Mouse (Mus musculus): ENCODE data around the gene Lsm10. TPM values are rescaled to one million over a fixed set of nuclear protein-coding genes. Genes with fewer than 3 reads are reported as not detected.
A peak's percentile ranks its signal among the peaks of the same experiment; 100 is the strongest.
"Not testable (repeated sequence)": the region's sequence is repeated elsewhere in the genome, so short reads cannot be mapped to it uniquely, and the experiment has no call there.

The Lsm10 gene
- total RNA-seq, 2 experiments from 2014 or later: 7.4 to 10.8 TPM

DNA sequence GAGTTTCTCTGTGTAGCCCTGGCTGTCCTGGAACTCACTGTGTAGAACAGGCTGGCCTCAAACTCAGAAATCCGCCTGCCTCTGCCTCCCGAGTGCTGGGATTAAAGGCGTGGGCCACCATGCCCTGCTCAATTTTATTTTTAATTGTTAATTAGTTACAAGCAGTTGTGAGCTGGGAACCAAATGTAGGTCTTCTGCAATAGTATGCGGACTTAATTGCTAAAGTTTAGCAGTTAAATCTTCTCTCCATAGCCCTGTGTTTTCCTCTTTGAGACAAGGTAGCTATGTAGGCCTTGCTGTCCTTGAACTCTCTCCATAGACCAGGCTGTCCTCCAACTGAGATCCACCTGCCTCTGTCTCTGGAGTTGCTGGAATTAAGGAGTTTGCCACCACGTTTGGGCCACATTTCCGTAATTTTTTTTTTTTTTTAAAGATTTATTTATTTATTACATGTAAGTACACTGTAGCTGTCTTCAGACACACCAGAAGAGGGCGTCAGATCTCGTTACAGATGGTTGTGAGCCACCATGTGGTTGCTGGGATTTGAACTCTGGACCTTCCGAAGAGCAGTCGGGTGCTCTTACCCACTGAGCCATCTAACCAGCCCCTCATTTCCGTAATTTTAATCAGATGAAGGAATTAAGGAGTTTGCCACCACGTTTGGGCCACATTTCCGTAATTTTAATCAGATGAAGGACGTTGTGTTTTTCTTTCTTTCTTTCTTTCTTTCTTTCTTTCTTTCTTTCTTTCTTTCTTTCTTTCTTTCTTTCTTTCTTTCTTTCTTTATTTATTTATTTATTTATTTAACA, 597 bp upstream of the Lsm10 start:
- not testable (repeated sequence) for DNase-seq (ENCODE audit: low spot score)

DNA sequence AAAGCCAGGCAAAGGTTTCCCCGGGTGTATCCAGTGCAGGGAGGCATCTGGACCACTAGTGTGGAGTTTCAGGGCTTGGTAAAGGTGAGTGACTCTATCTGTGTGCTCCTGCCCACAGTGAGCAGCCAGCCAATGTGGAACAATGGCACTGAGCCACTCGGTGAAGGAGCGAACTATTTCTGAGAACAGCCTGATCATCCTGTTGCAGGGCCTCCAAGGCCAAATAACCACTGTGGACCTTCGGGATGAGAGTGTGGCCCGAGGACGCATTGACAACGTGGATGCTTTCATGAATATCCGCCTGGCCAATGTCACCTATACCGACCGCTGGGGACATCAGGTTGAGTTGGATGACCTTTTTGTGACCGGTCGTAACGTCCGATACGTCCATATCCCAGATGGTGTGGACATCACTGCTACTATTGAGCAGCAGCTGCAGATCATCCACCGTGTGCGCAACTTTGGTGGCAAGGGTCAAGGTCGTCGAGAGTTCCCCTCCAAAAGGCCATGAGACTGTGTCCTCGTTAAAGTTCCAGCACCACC, 1.4 kb downstream of the Lsm10 start:
- DNase-seq (ENCODE audit: low spot score): no peak

DNA sequence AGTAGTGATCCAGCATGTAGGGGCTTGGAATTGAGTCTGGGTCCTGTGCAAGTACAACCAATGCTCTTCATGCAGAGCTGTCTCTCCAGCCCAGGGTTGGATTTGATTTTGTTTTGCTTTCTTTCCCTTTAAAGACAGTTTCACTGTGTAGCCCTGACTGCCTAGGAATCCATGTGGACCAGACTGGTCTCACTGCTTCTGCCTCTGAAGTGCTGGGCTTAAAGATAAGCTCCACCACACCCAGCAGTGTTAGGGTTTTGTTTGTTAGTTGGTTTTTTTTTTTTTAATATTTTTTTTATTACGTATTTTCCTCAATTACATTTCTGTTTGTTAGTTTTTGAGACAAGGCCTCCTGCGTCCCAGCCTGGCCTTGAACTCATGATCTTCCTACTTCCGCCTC, 2.9 kb downstream of the Lsm10 start:
- DNase-seq (ENCODE audit: low spot score): no peak

DNA sequence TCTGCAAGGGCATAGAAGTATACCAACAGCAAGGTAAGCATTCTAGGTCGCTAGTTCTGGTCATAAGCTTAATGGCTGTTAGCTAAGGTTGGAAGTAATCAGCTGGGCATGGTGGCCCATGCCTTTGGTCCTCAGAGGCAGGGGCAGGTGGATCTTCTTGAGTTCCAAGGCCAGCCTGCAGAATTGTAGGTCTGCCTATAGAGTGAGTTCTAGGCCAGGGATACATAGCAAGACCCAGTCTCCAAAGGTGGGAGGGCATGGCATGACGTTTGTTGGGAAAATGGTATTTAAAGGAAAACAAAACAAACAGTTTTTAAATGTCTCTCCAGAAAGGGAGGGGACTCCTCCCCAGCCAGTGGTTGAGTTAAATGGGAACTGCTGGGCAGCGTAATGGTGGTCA, 4.3 kb downstream of the Lsm10 start:
- DNase-seq (ENCODE audit: low spot score): no peak

DNA sequence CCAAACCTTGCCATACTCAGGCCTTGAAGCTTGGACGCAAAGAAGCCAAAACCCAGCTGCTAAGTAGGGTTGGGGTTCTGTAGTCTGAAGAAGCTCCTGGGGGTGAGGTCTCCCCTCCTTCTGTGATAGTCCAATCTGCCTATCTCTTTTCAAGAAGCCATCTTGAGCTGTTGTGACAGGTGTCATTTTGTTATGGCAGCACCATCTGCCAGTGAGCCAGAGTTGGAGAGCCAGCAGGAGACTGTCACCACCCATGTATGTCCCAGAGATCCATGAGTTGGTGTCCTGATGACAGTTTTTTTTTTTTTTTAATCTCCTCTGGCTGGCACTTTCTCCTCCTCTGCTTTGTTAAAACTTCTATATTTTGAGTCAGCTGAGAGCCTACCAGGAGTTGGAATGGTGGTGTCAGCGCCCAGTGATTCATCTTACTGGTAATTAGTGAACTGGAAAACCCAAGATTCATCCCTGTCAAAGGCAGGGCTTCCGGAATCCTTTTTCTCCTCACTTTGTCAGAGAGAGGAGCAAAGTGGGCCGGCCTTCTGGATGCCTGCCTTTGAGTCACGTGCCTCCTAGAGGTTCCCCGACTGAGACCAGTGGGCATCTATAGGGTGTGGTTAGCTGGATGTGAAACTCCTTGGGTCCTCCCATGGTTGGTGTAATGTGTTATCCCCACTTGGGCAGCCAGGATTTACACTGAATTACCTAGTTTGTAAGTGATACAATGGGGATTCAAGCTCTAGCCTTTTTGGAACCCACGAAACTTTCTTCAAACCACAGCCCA, 5.8 kb downstream of the Lsm10 start:
- no peak for DNase-seq (ENCODE audit: low spot score)

DNA sequence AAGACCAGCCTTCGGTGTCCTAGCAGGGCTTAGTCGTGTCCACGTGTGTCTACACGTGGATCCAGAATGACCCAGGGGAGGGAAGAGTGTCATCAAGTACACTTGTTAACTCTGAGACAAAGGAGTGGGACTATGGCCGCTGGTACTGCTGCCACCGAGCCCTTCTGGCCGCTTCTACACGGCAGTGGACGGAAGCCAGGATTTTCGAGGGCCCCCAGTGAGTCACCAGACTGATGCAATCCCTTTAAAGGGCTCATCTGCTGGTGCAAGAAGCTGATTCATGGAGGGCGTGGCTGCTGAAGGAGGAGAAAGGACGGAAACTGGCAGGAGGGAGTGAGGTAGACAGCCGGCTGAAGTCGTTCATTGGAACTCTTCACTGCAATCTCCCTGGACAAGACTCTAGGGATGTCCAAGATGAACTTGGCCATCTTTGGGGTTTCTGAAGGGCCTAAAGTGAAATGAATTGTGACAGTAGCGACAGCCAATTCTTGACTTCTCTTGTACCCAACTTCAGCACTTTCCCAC, 6.7 kb downstream of the Lsm10 start:
- peak; percentile 95 for DNase-seq (ENCODE audit: low spot score)

DNA sequence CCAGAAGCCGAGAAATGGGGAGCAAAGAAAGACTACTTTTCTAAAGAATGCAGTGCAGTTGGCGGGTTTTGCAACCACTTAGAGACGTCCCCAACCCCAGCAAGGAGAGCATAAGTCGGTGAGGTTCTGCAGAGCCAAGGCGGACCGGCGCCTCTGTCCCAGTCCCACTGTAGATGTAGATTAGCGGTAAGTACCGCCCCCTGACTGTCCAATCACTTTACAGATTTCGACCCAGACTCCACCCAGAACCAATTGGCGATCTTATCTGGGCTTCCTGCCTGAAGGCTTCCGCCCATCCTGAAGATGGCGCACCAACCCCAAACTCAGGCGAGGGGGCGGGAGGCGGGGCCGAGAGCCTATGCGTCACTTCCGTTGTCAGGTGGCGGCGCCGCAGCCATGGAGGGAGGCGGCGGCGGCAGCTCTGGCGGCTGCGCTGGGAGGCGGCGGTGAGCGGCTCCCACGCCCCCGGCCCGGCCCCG, 7.2 kb downstream of the Lsm10 start, which contains the start of gene Stk40:
TSS of gene Stk40 (plus strand) at position 368 of the 479 bp plus-strand sequence.
- peak; percentile 97 for DNase-seq (ENCODE audit: low spot score)

DNA sequence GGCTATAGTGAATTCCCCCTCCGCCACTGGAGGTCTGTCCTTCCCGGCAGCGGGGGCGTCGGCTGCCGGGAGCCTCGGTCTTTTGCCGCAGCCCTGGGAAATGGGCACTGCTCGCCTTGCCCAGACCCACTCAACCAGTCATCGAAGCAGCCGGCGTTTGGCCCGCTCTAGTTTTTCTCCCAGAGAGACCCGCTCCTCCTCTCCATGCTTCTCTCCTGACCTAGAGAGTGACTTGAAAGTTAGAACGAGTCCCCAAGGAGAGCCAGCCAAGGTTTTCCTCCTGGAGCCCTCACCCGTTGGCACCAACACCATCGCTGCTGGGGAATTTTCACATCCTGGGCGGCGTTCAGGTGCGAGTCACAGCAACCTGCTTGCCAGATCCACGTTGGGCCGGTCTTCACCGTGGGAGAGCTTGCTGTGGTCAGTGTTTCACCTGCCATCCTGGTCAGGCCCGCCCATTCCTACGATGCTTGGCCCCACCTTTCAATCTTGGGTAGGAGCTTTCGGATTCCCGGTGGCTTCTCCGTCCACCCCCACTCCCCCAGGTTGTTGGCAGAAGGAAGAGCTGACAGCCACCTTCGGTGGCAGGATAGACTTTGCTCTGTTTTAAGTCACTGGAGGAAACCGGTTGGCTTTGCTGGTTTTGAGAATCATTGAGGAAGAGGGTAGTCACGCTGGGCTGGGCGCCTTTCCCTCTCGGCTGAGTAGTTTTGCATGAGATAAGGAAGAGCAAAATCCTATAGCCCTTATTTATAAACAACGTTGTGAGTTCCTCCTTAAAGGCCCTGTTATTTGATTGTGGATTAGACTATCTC, 8.0 kb downstream of the Lsm10 start:
- DNase-seq (ENCODE audit: low spot score): no peak

DNA sequence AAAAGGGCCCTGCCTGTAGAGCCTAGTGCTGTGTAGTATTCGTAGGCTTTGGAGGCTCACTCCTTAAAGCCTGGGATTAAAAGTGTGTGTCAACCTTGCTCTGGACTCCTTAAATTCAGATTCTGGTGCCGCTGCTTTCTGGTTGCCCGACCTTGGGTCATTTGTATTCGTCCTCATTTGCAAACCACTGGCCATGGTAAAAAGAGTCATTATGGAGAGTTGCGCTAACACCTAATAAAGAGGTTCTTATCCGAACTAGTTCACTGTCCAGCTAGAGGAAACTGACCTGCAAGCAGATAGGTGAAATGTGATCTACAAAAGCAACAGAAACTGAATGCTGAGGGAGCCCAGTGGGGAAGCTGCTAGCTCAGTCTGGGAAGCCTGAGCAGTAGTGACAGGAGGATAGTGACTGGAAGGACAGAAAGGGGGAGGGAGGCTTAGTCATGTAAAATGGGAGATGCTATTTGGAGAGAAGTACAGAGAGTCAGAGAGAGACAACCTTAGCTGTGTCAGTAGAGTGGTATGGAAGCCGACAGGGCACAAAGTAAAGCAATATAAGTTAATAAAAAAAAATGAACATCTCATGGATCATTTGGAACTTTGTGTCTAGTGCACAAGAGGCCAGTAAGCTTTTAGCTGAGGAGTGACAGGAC, 8.8 kb downstream of the Lsm10 start:
- no peak for DNase-seq (ENCODE audit: low spot score)

DNA sequence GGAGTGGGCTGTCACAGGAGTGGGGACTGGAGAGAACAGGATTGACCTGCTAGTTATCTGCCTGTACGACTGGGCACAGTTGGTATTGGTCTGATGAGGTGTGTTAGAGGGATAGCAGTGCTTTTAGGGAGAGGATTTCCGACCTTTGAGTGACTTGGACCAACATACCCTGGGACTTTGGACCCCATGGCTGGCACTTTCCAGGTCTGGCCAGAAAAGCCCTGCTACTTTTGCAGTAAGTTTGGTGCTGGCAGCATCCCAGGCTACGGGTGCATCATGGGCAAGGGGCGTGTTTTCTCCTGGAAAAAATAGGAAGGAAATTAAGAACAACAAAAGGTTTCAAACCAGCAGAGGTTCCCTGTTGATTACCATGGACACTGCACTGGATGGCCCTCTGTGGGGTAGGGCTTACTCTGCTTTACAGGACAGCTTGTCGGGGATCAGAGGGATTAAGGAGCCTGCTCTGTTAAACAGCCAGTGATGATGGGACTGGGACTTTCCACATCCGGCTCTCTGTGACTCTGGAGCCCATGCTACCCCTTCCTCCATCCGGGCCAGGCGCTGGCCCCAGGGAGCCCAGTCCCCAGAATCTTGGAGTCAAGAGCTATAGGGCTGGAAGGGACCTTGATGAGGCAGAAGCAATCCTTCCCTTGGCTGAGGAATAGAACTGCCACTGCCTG, 11.8 kb downstream of the Lsm10 start:
- DNase-seq (ENCODE audit: low spot score): no peak

DNA sequence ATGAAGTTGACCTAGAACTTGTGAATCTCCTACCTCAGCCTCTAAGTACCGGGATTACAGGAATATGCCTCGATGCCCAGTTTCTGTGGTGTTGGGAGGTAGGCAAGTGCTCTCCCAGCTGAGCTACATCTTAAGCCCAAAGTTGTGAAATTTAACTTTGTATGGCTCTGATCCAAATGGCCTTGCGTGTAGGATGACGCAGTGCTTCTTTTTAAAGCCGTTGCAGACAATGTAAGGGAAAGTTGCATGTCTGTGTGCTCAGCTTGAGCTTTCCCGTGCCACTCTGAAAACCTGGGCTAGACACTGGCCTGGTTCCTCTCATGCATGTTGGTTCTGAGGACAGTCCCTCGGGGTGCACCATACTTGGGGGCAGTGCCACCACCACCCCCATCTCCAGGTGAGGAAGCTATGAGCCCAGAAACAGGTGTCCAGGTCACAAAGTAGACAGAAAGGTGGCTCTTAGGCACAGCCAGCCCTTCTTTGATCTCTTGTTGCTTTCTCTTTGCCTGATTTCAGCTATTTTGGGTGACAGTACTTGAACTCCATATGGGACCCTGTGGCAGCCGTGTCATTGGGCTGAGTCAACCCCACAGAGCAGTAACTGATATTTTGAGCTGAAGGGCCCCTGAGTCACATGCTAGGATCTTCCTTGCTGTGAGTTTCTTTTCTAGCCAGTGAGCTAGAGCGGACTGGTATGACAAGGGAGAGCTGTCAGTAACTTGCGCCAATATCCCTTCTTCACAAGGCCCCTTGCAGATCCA, 13.4 kb downstream of the Lsm10 start:
- DNase-seq (ENCODE audit: low spot score): peak; percentile 42

DNA sequence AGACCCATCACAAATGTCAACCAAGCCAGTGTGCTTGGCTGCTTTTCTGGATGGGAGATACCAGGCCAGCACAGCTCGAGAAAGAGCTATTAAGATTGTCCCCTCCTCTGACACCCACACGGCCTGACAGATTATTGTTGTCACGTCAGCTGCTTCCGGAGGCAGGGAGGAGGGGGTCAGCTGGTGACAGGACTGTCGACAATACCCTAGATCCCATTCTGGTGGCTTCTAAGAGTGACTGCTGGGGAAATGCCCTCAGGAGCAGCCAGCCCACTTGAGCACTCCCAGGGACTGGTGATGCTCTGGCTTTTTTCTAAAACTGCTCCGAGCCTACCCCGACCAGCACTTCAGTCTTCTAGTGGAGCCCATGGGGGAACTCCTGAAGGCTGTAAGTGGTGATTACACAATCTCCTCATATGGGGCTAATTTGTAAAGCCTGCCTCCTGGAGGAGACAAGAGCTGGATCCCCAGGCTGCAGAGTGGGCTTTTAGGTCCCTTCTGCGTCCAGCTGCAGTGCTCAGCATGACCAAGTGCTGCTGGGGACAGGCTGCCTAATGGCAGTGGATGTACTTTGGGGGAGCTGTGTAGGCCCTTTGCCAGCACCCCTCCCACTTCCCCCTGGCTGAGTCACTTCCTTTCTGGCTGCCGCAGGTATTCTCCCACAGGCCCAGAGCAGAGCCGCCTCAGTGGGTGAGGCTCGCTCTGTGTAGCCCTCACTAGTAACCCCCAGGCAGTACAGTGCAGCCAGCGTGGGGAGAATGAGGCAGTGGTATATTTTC, 14.1 kb downstream of the Lsm10 start:
- DNase-seq (ENCODE audit: low spot score): peak; percentile 89

DNA sequence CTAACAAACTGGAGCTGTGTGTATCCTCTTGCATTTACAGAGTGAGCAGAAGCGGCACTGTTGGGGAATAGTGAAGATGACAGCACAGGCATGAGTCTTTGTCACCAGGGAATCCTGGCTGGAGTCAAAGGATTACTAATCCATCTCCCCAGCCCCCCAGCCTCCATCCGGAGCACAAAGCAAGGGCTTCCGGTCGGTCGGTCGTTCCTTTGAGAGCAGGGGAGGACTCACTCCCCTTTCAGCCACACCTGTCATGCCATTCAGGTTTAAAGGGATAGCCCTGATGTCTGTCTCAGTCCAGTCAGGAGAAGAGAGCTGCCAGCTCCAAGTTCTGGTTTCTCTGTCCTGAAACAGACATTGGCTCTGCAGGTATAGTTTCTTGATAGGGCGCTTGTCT, 14.7 kb downstream of the Lsm10 start:
- no peak for DNase-seq (ENCODE audit: low spot score)

DNA sequence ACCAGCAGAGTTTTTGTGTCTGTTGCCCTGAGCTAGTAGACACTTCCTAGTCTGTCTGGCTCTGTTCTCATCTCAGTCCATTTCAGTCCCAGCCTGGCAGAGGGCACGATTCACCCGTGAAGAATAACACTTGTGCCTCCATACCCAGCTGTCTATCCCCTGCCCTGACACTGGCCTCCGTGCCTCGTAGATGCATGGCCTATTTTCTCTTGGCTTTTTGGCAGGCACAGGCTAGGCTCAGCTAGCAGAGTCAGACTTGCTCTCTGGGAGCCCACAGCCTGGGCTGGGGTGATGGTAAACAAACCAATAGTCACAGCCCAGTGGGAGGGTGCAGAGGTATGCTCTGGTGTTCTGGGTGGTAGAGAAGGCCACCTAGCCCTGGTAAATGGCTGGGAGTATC, 16.8 kb downstream of the Lsm10 start:
- peak; percentile 75 for DNase-seq (ENCODE audit: low spot score)

DNA sequence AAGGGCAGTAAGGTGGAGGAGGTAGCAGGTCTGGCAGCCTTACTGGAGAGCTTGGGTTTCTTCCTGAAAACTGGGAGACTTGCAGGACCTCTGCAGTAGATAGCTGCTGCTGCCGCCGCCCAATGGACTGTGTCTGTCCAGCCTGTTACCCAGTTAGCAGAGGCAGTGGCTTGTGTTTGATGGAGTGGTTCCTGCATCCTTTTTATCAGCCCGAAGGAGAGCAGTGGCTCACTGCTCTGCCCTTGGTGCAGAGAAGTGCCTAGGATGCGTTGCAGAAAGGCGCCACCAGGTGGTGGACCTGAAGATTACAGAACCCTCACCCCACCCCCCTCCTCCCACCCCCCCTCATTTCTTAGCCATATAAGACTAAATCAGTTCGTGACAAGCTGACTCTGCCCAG, 17.5 kb downstream of the Lsm10 start:
- DNase-seq (ENCODE audit: low spot score): peak; percentile 69

DNA sequence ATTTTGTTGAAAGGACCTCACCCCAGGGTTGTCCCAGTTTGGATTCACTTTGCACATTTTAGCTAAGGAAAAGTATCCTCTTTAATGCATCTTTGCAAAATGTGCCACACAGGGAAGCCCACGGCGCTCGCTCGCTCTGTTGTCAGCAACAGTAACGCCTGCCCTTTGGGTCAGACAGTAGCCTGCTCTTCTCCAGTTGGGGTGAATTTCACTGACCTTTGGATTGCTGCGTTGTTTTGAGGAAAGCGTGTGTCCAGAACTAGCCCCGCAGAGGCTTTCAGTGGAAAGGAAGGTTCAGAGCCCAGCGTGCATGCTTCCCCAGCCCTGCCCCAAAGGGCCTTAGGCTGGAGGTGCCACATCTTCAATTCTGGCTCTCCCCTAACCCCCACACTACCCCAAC, 19.0 kb downstream of the Lsm10 start:
- DNase-seq (ENCODE audit: low spot score): no peak

DNA sequence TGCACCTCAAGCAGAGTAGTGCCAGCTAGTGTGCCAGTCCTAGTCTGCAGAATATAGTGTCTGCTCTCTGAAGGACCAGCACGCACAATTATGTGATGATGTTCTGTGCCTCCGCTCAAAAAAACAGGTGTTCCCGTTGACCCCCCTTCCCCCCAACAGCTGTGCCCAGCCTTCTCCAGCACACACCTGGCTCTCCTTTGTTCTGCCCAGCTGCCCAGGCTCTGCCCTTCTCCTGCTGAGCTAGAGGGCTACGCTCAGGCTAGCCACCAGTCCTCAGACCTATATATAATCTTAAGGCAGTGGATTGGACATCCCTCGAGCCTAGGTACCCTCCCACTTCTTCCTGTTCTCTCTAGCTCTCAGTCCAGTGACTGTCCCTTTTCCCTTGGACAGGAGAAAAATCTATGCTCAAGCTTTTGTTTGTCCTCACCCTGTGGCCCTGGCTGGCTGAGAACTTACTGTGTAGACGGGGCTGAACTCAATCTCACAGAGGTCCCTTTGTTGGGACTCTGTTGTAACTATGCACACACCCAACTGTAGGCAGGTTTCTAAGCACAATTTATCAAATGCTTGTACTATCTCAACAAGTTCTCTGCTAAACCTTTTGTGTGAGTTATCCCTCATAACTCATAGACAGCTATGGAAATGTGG, 19.6 kb downstream of the Lsm10 start:
- no peak for DNase-seq (ENCODE audit: low spot score)

DNA sequence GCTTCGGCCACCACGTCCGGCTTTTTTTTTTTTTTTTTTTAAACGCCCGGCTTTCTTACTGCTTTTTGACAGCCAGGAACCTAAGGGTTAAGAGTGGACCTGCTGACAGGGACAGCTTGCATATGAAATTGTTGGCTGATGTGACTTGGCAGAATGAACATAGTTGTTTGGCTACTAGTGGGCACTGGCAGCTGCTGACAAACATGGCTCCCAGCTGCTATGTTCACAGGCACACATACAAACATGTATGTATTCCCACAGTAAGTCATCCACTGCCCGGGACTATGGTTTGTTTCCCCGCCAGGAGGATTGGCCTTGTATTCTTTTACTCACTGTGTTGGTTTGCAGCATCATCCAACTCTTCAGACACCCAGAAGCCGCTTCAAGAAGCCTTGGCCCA, 20.7 kb downstream of the Lsm10 start:
- no peak for DNase-seq (ENCODE audit: low spot score)

Measured in gastrocnemius, adult 18-20 months (tissue).